Mouse (Mus musculus) left cerebral cortex, postnatal 4 days (tissue): Measurements from ENCODE around the gene Ing1. TPM values are rescaled to one million over a fixed set of nuclear protein-coding genes. Genes with fewer than 3 reads are reported as not detected.
A peak's percentile ranks its signal among the peaks of the same experiment; 100 is the strongest.

ENCODE experiments used
- DNase-seq: peaks from one replicate; pipeline ENCODE4 v3.0.0-alpha.2; 2022
- intact Hi-C: fragments of 180-260 bp; cut with DNase I; formaldehyde crosslinking; loops from one replicate; pipeline ENCODE4 v1.15.1; 2025
- total RNA-seq, 2 experiments: library from RNA; stranded (reverse); gene quantifications; 2 replicates each; pipeline ENCODE4 v1.2.3; 2021

Gene Ing1
- total RNA-seq, 2 experiments from 2014 or later: 61.3 to 65.7 TPM

DNA sequence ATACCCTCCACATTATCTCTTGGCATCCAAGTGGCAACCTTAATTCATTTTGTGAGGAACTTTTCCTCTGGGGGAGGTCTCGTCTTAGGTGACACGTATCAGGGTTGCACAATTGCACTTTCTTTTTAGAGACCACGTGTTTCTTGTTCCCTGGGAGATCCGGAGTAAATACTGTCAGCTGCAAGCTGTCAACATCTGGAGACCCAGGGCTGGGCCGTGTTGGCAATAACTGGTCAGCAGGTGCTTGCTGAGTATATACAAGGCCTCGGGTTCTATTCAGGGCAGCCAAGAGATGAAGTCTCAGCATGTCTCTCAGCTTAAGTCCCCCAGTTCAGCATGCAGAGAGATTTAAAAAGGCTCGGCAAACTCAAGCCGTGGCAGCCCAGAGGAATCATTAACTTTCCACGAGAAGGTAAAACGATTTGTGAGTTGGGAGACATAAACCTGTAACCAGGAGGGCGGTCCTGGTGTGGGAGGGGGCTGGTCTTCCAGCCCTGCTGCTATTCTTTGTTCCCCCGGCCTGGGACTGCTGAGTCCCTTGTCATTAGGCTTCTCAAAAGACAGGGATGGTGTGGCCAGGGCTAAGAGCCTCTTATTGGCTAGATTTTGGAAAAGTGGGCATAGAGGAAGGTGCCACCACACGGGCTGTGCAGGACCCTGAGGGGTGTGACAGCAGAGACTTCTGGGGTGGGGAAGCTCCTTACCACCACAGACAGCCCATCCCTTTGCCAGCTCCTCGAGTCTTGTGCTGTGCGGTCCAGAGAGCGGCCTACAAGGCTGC is 20.4 kb downstream of the Ing1 start:
- intact Hi-C loops: no loop called here
- no peak for DNase-seq

DNA sequence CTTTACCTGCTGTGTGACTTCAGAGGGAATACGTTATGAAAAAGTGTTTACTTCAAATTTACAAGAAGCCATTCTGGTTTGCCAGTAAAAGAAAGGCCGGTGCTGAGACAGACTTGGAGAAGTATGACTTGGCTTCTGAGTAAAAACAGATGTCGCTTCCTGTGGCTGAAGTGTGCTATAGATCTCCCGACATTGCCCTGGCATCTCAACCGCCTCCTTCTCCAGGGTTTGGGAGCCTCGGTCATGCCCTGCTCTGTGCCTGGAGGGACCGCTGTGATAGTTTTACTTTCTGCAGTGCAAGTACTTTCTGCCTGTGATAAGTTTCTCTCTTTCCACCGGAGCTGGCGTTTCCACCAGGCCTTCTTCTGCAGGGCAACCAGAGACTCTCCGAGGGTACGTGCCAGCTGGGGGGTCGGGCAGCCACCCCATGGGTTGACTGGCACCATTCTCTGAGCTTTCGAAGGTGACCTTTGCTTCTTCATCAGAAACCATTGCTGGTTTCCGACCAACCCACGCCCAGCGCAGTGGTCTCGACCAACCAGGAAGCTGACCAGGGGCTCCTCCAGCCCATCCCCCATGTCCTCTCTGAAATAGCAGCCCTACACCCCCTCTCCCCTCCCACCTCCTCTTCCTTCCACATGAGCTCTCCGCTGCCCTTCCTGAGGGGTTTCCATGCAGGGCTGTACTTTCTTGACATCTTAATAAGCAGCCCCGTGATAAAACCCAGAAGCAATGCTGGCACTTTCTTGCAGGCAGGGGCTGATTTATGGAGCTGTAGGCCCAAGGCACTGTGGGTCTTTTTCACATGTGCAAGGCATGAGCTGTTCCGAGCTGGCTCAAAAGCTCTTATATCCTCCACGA is 30.4 kb downstream of the Ing1 start:
- no peak for DNase-seq
- intact Hi-C loops: no loop called here

DNA sequence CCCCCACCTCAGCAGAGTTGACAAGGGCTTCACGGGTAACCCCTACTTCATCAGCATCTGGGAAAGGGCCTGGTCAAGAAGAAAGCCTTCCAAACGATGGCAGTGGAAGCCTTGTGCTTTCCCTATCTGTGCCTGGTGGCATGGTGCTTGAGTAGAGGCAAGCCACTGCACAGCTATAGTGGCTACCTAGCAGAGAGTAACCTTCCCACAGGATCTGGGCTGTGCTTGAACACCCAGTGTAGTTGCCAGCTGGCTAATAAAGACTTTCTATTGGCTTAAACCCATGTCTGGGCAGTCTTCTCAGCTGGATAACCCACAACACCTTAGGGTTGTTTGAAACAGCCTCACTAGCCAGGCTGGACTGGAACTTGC is 31.0 kb downstream of the Ing1 start:
- DNase-seq: no peak
- intact Hi-C loops: no loop called here

DNA sequence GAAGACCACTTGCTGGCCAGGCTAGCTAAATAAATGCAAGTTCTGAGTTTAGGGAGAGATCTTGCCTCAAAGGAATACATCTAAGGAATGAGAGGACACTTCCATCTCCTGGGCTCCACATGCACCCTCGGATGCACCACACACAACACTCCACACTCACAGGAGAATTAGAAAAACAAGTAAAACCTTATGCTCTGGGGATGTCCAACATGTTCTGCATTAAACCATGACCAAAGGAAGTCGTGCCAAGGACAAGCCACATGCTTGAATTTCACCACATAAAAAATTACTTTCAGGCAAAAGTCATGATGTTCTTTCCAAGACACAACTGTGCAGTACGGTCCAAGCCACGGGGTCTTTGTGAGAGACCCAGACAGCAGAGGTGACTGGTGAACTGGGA is 36.5 kb downstream of the Ing1 start:
- intact Hi-C loops: no loop called here
- no peak for DNase-seq

DNA sequence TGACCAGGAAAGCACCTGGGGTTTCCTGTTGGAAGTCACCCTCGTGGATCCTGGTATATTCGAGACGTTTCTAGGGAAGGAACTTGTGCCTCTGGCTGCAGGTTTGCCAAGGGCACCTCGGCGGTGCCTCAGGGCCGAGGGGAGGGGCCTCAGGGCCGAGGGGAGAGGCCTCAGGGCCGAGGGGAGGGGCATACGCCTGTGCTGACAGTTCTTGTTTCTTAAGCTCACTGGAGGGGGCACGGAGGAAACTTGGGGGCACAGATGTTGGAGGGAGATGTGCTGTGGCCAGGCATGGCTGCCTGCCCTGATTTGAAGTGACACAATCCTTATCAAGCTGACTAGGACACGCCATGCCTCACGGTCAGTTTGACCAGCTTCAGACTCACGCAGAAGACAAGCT is 36.9 kb downstream of the Ing1 start:
- no peak for DNase-seq
- intact Hi-C loops: no loop called here

DNA sequence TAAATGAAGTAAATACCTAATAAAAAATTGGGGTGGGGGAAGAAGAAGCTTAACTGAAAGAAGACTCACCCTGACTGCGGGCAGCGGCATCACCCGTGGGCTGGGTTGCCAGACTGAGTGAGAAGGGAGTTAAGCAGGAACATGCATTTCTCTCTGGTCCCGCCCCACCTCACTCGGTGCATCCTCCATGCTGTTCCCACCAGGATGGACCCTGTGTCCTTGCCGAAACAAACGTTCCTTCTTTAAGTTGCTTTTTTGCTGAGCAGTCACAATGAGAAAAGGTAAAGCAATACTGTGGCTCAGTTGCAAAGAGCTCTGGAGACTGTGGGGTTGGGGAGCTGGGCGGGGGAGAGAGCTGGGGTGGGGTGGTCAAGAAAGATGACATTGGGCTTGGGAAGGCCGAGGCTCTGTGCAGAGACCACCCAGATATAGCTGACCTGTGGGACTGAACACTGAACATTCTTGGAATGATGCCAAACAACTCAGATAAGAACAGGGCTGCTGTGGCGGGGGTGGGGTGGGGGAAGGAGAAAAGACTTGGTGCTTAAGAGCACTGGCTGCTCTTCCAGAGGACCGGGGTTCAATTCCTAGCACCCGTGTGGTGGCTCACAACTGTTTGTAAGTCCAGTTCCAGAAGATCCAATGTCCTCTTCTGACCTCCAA is 38.0 kb downstream of the Ing1 start:
- DNase-seq: no peak
- intact Hi-C loops: no loop called here

DNA sequence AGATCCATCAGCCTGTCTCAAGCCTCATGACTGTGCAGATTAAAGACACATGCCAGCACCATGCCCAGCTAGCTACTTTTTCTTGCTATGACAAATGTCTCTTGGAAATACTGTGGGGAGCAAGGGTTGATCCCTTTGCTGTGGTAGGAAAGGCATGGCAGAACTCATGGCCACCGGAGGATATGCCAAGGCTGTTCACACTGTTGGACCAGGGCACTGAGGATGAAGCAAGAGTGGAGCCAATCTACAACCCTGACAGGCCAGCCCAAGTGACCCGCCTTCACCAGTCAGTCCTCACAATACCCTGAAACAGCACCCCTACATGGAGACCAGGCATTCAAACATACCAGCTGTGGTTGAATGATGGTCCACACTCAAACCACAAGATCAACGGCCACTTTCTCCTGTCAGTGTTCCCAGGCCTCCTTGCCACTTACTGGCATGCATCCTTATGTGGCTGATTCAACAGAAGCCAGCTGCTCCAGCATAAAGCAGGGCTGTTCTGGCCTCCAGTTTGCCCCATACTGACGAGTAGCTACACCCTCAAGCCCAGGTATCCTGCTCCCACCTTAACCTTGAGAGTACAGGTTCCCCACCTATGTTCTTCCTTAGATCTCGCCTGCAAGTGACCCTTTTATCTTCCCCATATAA is 45.1 kb downstream of the Ing1 start:
- intact Hi-C loops: no loop called here

DNA sequence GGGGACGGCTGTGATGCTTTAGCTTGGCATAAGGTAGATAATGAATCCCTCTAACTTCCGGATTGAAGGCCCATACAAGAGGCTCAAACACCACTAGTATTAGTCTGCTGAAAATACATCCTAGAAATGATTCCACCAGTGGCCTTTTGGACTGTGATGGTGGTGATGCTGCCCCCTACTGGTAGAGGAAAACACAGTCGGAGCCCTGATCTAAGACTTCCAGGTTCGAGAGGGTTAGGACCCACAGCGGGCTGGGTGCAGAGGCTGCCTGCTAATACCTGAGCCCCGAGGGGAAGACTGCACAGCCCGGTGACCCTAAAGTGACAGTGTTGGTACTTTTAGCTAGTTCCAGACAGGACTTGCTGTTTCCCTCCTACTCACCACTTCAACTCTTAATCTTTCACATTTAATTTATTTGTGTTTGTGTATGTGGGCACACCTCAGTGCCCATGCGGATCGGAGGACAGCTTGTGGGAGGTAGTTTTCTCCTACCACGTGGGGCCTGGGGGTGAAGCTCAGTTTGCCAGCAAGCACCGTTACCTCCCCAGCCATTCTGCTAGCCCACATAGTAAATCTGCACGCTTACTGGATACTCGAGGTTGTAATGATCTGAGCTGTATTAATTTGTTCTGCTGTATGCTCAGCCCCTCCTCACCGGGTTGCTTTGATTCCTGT is 46.8 kb downstream of the Ing1 start:
- peak; percentile 63 for DNase-seq
- intact Hi-C loops: no loop called here

More for the DNA sequence above, 45.1 kb downstream of the Ing1 start:
- no peak for DNase-seq

DNA sequence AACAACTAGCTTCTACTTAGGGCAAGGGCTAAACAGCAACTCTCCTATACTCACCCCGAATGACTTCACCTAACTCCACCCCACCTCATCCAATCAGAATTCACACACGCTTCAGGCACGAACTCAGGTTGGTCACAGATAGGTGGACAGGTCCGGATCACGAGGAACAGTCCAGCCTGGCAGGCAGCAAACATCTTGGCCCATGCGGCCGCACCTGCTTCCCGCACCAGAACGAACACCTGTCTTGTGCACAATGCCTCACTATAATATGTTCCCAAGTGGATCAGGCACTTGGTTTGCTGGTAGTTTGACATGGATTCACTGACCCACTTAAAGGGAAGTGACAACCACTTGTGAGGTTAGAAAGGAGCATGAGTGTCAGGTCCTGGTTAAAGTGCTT is 53.5 kb downstream of the Ing1 start:
- intact Hi-C loops: no loop called here
- DNase-seq: no peak

Other genes with a start within 250 kb of the Ing1 start
- 10 to 100 TPM; 97.2 to 98.2 TPM for gene Col4a2, start 242.8 kb upstream of the Ing1 start, total RNA-seq
- 100 to 1,000 TPM; 142 TPM for gene Col4a1, start 242.7 kb upstream of the Ing1 start, total RNA-seq
- gene Rab20, start 76.9 kb upstream of the Ing1 start, total RNA-seq: under 1 TPM; 0.34 to 0.36 TPM
- gene Naxd, start 58.1 kb upstream of the Ing1 start, total RNA-seq: 10 to 100 TPM; 62.9 to 68.7 TPM
- gene Cars2, start 4.8 kb upstream of the Ing1 start, total RNA-seq: 10 to 100 TPM; 33.4 to 37.2 TPM
- gene Ankrd10, start 80.2 kb downstream of the Ing1 start, total RNA-seq: 100 to 1,000 TPM in 1 of 2 experiments, 10 to 100 TPM in 1; 92.2 to 100 TPM
- gene 1700016D06Rik, start 145.5 kb downstream of the Ing1 start, total RNA-seq: not detected
- gene Arhgef7, start 172.2 kb downstream of the Ing1 start, total RNA-seq: 100 to 1,000 TPM; 215 to 219 TPM